Mouse (Mus musculus) right cerebral cortex, postnatal 14 days (tissue): ENCODE results near the gene Ptp4a2.
A peak's percentile ranks its signal among the peaks of the same experiment; 100 is the strongest.
"Not testable (repeated sequence)": the region's sequence is repeated elsewhere in the genome, so short reads cannot be mapped to it uniquely, and the experiment has no call there.

Experiments used
- DNase-seq: peaks from one replicate; pipeline ENCODE4 v3.0.0; 2022

Gene Ptp4a2

DNA sequence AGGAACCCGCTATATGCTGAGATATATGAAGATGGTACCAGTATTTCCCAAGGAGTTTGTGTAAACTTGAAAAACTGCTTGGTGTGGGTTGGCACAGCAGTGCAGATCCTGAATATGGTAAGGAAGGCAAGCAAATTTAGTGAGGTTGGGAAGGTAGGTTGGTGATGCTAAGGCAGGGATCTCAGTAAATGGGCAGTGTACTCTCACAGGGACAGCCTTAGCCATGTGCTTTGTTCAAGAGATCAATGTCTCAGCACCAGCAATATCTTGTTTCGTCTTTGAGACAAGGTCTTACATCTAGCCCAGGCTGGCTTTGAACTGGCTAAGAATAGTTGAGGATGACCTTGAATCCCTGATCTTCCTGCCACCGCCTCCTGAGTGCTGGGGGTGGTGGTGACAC, 43.6 kb downstream of the Ptp4a2 start:
- no peak for DNase-seq

DNA sequence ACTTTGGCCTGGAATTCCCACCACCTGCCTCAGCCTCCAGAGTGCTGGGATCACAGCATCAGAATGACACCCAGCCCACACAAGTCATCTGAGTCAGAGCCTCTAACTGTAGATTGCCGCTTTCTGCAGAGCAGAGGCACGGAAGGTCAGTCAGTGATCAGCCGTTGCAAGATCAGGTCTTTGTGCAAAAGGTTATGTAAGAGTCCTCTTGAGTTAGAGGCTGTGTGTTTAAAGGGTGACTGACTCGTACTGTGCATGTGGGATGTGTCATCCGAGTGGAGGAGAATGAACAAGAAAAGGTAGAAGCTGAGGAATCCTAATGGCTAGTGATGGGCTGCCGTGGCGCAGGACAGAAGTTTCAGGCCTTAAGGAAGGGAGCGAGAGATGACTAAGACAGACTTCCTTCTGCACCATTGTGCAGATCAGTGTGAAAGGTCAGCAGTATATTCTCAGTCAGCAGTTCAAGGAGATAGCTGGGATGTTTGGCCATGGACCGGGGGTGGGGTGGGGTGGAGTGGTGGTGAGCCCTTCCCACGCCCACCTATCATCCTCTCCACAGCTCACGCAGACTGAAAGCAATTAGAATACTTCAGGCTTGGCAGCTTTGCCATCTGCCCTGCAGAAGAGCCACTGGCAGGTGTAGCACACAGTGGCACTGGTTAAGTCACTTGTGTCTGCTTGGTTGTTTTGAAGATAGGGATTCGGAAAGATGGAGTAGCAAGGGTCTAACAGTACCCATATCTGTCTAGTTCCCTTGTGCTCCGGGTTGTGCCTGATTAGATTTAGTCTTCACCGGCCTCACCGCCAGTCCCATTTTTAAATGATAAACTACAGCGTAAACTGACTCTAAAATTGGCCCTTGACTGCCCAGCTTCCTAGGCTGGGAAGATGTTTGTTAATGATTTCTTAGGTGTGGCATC, 44.3 kb downstream of the Ptp4a2 start:
- no peak for DNase-seq

DNA sequence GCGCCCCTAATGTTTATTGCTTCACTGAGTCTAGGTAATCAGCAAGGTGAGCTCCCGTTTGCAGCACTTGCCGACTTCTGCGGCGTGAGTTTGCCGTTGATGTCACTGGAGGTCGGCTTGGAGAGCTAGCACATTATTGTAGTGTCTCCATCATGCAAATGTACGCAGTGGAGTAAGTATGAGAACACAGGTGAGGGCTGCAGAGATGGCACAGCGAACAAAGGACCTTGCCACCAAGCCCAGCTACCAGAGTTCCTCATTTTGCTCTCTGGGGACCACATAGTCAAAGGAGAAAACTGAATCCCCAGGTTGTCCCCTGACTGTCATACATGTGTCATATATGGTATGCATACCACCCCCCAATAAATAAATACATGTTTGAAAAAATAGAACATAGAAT, 49.4 kb downstream of the Ptp4a2 start:
- no peak for DNase-seq

DNA sequence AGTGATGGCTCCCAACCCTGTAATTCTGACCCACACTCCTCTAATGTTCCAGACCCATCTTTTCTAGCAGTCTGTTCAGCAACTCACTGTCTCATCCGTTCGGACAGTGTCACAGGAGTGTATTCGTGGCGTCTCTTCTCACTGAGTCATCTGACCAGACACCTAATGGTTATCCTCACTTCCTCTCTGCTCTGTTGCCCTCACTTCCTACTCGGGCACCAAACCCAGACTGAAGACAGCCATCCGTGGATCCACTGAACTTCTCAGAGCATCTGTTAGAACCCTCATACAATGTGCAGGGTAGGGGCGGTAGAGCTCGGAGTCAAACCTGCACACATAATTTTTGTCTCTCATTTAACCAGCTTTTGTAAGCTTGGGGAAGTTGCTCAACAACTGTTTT, 50.4 kb downstream of the Ptp4a2 start:
- DNase-seq: no peak

DNA sequence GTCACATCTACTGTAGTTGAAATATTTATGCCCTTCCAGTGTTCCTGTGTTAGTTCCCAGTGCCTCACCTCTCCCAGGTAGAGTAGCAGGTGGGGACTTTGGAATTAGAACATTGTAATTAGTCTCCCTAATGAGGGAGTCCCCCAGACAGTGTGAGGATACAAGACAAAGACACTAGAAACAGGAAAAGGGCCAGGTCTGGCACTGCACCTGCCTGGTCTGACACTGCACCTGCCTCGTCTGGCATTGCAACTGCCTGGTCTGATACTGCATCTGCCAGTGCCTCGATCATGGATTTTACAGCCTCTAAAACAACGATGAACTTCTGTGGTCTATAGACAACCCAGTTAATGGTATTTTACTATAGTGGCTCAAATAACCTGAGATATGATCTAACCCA, 51.3 kb downstream of the Ptp4a2 start:
- DNase-seq: no peak

DNA sequence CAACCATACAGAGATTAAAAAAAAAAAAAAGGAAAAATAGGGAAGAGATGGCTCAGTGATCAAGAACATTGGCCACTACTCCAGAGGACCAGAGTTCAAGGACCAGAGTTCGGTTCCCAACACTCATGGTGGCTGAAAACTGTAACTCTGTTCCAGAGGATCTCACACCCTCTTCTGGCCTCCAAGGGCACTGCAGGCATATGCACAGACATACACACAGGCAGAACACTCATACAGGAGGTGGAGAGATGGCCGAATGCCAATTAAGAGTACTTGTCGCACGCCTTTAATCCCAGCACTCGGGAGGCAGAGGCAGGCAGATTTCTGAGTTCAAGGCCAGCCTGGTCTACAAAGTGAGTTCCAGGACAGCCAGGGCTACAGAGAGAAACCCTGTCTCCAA, 55.2 kb downstream of the Ptp4a2 start:
- DNase-seq: not testable (repeated sequence)

DNA sequence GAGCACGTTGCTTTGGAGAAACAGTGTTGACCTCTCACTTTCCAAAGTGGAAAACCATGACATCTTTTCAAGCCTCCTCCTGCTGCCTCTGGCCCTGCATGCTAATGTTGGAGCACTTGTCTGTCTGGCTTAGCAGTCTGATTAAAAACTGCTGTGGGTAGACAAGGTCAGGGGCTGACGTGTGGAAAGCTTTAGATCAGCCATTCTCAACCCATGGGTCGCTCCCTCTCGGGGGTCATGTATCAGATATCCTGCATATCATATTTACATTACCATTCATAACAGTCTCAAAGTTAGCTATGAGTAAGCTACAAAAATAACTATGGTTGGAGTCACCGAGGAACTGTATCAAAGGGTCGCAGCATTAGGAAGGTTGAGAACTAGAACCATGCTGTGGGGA, 57.2 kb downstream of the Ptp4a2 start:
- DNase-seq: no peak

DNA sequence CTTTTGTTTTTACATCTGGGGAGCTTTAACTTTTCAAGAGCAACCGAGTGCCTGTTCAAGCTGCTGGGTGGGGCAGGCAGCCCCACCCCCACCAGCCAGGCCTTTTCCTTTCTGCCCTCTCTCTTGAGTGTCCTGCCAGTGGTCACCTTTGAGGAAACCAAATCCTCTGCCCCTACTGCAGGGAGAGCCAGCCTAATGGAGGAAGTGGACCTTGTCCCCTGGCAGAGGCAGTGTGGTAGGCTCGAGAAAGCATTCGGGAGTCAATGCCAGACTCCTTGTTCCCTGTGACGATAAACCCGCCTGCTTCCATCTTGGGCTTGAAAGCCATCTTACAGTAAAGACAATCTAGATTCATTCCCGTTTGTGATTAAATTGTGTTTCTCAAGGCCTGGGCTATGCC, 59.5 kb downstream of the Ptp4a2 start:
- no peak for DNase-seq

DNA sequence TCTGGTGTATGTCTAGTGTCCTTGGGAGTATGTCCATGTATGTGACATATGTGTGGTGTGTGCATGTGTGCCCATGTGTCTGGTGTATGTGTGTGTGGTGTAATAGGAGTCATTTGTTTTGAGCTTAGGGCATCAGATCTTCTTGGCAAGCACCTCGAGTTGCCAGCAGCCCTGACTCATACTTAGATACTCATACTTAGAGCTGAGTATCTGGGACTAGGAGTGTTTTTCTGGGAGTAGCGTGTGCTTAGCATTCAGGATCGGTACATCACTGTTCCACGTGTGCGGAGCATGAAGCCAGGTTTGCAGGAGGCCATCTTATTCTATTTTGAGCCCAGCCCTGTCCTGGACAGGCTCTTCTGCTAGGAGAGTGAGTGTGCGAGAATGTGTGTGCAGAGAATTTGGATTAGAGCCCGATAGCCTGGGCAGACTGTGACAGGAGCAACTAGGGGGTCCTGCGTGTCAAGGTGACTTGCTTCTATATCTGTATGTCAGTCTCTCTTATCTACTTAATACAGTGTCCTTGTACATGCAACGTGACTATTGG, 61.4 kb downstream of the Ptp4a2 start:
- DNase-seq: no peak

DNA sequence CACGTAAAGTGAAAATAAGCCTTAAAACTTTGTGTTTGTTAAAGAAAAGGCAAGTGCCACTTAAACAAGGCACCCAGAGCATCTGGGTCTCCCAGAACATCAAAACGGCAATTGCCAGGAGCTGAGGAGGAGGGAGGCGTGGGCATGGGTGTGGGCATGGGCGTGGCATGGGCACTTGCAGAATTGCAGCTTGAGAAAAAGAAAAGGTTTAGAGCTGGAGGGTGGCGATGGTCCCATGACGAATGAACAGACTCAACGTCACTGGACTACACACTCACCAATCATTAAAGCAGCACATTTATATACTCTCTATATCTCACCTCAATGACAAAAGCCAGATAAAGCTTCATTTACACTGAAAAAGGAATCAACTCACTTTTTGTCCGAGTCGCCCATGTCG, 63.8 kb downstream of the Ptp4a2 start:
- DNase-seq: no peak

DNA sequence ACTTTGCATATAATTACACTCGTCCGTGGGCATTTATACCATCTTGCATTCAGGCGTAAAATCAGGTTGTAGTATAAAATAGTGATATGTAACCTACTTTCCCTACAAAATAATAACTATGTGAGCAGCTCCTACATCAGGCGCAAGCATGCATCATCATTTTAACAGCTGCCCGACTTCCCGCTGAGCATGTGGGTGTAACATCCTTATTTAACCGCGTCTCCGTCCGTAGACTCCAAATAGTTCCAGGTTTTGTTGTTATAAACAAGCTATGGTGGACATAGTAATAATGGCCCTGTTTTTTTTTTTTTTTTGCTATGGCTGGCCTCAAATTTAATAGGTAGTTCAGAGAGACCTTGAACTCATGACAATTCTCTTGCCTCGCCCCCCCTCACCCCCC, 64.4 kb downstream of the Ptp4a2 start:
- no peak for DNase-seq

DNA sequence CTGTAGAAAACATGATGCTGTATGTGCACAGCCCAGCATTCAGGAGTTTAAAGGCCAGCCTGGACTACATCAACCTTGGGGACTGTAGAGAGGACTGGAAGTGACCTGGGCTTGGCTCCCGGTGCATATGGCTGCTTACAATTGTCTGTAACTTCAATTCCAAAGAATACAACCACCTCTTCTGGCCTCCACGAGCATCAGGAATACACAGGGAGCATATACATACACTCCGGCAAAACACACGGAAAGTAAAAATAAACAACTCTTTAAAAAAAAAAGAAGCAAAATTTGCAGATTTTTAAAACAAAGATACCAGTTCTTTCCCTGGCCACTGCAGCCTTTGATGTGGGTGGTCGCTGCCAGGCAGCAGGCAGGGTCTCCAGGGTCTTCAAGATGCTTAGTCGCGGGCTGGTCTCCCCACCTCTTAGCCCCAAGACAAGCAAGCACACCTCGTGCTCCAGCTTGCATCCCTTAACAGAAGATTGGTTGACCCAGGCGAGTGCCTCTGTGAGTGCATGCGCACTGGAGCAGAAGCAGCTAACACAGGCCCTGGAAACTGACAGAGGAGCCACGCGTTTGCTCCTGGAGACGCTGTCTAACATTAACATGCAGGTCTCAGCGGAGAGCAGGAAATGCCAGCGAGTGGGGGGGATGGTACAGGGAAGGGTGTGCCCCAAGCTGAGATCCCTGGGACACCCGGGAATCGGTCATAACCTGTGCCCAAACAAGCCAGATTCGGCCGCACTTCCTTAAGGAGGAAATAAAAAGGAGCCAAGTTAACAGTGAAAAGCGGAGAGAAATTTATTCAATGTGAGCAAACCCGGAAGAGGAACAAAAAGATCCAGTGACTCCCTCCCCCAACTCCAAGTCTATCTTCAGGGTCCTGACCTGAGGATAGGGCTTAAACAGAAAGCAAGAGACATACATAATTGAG, 66.1 kb downstream of the Ptp4a2 start:
- peak; percentile 58 for DNase-seq

DNA sequence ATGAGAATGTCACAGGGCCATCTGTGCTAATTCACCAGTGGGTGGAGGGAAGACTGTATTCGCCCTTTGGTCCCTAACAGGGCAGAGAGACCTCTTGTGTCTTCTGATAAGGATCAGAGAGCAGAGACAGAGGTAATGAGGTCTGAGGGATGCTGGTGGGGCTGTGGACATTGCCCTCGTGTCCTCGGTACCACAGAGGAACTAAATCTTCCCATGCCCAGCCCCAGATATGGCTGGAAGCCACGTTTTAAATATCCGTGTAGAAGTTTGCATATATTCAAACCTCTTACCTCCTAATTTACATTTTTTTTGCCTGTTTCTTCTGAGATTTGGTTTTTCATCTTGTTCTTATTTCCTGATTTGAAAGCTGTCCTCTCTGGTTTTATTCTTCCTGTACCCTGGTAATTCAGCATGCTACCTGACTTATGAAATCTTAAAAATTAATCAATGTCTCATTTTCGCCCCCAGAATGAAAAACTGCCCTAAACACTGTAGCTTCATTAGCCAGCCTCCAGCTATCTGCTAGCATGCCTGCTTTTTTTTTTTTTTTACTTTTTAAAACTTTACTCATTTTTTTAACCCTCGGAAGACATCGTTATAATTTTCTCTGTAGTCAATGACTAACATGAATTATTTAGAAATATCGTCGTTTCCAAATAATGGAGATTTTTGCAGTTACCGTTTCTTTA, 67.1 kb downstream of the Ptp4a2 start:
- no peak for DNase-seq

DNA sequence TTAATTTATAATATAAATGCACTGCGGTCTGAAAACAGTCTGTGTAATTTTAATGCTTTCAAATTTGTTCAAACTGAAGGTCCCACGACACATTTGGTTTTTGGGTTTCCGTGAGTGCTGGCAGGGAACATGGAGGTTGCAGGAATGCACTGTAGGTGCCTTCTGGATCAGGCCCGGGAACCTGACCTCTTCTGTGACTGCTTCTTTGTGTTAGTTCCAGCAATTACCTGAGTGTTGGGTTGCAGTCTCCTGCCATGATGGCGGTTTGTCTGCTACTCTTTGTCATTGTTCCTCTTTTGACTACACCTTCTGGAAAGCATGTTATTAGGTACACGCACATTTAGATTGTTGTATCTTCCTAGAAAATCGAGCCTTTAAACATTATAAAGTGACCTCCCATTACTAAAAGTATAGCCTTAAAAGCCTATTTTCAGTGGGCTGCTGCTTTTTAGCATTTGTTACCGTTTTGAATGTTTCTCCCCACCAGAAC, 67.7 kb downstream of the Ptp4a2 start:
- no peak for DNase-seq

DNA sequence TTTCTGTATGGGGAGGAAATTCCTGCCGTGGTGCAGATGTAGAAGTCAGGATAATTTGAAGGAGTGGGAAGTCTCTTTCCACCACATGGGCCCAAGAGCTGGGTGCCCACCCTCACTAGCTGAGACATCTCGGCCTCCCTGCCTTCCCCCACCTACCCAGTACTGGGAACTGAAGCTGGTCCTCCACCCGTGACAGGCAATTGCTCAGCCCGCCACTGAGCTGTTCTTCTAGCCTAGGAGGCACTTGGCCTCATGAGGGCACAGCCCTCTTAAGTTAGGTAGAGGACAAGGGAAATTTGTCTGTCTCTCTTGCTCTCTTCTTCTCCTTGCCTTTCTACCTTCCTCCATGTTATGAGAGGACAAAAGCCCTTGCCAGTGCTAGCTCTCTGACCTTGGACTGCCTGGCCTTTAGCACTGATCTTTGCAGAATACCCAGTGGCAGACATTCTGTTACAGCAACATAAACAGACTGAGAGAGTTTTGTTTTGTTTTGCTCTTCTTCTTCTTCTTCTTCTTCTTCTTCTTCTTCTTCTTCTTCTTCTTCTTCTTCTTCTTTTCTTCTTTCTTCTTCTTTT, 68.3 kb downstream of the Ptp4a2 start:
- DNase-seq: no peak

DNA sequence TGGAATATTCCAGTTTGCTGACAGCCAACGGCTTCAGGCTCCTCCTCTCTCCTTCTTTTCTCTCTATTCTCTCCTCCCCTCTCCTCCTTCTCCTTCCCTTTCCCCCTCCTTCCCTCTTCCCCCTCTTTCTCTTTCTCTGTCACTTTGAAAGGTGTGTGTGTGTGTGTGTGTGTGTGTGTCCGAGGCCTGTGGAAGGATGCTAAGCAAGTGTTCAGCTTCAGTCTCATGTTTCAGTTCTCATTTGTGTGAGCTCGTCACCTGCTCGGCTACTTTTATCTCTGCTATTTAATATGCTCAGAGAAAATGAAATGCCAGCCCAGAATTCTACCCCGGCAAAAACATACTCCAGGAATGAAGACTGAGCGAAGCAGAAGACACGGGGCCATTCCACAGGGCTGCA, 69.6 kb downstream of the Ptp4a2 start:
- DNase-seq: no peak

DNA sequence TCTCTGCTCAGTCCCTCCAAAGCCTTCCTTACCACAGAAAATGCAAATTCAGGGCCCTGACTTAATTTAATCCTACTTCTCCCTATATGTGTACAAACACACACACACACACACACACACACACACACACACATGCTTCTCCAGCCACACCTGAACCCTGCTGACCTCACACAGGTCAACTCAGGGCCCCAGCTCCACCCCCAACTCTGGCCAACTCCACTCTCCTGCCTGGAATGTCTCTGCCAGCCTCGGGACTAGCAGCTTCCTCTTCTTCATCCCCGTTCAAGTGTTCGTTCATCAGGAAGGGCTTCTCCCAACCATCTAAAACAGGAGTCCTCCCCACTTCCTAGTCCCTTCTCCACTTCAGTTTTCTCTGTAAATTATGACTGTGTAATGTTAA, 70.6 kb downstream of the Ptp4a2 start:
- DNase-seq: no peak

DNA sequence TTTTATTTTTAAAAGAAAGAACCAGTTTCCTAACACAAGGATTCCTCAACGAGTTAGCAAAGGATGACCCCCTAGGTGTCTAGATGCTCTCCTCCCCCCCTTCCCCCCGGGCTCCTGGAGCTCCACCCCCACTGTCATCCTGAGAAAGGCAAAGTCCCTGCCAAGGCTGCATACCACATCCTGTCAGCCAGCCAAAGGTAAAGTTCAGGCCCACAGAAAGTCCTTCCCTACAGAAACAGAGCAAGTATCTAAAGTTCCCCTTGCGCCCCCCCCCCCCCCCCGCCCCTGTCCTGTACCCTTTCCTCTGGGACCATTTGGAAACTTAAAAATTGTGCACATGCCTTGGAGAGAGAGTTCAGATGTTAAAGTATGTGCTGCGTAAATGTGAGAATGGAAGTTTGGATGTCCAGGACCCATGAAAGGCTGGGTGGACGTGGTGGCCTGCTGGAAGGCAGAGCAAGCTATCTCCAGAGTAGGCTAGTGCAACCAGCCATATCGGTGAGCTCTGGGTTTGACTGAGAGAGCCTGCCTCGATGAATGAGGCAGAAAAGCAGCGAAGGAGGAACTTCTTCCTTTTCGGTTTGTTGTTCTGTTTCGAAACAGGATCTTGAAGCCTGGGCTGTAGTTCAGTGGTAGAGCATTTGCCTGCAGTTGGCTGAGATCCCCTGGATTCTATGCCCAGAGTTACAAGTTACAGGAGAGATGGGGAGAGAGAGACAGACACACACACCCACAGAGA, 71.7 kb downstream of the Ptp4a2 start:
- peak; percentile 38 for DNase-seq

DNA sequence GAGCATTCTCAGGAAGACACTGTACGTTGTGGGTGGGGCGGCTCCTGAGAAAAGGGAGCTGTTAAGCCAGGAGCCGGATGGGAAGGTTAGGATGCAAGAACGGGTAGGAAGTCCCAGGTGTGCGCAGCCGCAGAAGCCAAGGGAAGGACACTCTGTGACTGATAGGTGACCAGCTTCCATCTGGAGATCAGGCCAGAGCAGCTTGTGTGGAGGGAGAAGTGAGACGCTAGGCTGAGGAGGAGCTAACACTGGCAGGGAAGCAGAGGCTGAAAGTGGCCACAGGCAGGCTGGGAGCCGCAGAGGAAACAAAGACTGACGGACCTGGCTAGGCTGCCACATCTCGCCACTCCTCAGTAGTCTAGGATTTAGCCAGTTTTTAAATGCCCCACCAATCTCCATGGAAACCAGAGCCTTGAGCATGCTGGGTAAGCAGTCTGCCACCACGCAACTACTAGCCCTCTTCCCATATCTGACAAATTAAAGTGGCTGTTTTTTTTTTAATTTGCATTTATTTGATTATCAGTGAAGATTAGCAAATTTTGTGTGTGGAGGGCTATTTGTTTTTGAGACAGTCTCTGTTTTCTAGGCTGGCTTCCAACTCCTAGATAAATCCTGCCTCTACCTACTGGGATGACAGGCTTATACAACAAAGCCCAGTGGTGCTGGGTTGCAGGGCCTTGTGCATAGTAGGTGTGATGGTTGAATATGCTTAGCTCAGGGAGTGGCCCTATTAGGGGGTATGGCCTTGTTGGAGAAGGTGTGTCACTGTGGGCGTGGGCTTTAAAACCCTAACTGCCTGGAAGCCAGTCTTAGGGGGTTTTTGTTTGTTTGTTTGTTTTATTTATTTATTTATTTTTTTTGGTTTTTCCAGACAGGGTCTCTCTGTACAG, 73.3 kb downstream of the Ptp4a2 start:
- DNase-seq: no peak

DNA sequence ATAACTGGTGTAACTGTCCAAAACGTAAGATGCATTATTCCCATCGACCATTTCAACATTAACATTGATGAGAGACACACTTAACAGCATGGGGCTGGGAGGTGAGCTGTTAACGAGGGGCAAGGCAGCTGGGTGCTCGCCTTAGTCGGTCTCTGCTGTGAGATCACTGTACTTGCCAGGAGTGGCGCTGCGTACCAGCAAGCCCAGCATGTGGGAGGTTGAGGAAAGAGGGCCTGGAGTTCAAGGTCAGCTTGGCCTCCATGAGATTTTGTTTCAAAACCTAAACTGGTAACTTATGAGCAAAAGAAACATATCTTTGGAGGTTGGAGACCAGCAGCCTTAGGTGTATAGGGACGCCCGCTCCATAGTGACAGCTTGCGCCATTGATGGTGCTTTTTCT, 78.6 kb downstream of the Ptp4a2 start:
- no peak for DNase-seq

DNA sequence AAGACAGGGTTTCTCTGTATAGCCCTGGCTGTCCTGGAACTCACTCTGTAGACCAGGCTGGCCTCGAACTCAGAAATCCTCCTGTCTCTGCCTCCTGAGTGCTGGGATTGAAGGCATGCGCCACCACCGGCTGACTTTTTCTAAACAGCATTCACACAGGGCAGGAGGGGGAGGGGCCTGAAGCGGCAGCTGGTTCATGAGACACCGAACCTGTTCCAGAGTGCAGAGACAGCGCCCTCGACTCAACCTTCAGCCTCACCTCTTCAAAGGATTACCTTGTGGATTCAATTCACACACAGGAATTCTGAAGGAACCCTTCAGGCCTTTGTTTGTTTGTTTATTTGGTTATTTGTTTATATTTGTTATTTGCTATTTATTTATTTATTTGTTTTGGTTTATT, 79.1 kb downstream of the Ptp4a2 start:
- no peak for DNase-seq
